Mouse (Mus musculus) Muller cell, postnatal 12 days (primary cell): ENCODE results near the gene Mdh1b.
A peak's percentile ranks its signal among the peaks of the same experiment; 100 is the strongest.

Experiments
- DNase-seq: peaks from one replicate; pipeline ENCODE4 v3.0.0-alpha.2; 2015; ENCODE audit errors: inconsistent ontology term

The Mdh1b gene

GRCm38 (mm10) chr1:63730240-63730771 lies at the start of gene Mdh1b, which contains the start of gene Fastkd2:
Mdh1b (minus strand) TSS chr1:63730318.
Fastkd2 (plus strand) TSS chr1:63730614.
- DNase-seq: peak; percentile 85

DNA sequence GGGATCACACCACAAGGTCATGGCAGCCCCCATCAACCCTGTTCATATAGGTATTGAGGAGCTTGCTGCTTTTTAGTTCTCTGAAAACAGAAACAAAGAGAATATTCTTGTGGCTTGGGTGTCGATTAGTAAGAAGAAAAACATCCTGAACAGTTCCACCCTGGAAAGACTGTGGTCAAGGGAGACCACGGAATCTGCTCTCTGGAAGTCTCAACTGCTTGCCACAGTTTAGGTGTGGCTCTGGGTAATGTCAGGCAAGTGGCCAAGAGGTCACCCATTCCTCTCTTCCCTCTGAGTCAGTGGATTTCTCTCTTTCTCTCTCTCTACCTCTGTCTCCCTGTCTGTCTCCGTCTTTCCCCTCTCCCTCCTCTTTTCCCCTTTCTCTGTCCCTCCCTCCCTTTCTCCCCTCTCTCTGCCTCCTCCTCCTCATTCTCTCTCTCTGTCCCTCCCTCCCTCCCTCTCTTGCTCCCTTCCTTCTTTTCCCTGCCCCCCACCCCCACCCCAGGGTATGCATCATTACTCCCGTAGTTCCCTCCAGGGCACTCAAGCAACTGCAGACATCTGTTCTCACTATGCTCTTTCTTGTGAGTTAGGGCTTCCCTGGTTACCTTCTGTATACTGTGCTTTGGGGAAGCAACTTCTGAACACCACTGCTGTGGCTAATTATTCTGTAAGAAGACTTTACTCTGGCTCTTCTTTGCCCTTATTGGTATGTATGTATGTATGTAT lies 46.9 kb upstream of the Mdh1b start:
- DNase-seq: peak; percentile 90

- peak; percentile 77 for DNase-seq
Observed at GRCm38 (mm10) chr1:63776396-63776795, 46.3 kb upstream of the Mdh1b start.

GRCm38 (mm10) chr1:63770309-63770708 lies 40.2 kb upstream of the Mdh1b start:
- DNase-seq: no peak

DNA sequence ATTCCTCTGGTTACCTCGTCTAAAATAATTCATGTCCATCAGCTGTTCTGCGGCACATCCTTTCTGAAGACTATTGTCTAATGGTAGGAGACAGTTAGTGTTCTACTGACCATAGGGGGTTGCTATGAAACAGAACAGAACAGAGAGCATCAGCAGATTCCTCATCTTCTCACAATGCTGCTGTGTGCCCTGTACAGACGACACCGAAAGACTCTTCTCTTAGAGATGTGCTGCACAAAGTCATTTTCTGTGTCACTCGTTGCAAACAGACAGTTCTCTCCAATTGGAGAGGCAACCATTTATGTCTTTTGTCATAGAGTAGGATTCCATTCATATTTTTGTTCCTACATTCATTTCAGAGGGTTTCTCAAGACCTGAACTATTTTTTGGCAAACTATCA lies 39.0 kb upstream of the Mdh1b start, which contains the start of gene 4933402D24Rik:
TSS of gene 4933402D24Rik (minus strand) at position 101 of the 400 bp plus-strand sequence.
- DNase-seq: peak; percentile 43

DNA sequence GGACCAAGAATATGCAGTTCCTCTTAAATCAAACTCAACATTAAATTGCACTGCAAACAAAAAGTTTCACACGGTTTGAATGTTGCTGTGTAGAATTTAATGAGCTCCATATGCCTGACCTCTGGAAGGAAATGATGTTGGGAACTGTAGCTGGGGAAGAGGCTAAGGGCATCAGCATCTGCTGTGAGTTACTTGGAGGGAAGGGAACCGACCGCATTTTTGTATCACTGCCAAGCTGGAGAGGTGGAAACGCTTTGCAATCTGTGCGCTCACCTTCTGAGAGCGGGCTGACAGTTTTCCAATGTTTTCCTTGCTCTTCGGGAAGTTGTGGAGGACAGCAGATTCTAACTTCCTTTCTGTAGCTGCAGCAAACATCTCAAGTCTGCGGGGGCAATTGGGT lies 38.0 kb upstream of the Mdh1b start:
- no peak for DNase-seq

GRCm38 (mm10) chr1:63764395-63764794 lies 34.3 kb upstream of the Mdh1b start:
- no peak for DNase-seq

GRCm38 (mm10) chr1:63763881-63764386 lies 33.8 kb upstream of the Mdh1b start:
- DNase-seq: peak; percentile 5

- DNase-seq: peak; percentile 77
Observed at GRCm38 (mm10) chr1:63763212-63763694, 33.1 kb upstream of the Mdh1b start.

DNA sequence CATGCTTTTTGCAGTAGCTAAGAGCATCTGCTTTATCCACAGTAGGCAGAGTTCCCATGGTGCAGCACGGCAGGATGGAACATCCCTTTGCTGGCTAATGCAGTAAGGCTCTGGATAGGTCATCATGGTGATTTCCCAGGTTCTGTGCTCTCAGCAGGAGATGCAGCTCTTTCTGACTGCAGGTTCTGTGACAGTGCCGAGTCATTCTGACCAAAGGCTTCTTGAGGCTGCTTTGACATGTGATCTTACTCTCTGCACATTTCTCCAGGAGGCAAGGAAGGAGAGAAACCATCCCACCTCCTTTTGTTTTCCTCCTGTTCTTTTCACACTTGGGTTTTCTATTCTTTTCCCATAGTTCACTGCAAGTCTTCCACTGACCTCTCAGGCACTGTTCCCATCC lies 25.9 kb upstream of the Mdh1b start:
- no peak for DNase-seq

GRCm38 (mm10) chr1:63729796-63730195 lies 322 bp downstream of the Mdh1b start:
- no peak for DNase-seq

- DNase-seq: no peak
Observed at GRCm38 (mm10) chr1:63720161-63720560, 10.0 kb downstream of the Mdh1b start.

DNA sequence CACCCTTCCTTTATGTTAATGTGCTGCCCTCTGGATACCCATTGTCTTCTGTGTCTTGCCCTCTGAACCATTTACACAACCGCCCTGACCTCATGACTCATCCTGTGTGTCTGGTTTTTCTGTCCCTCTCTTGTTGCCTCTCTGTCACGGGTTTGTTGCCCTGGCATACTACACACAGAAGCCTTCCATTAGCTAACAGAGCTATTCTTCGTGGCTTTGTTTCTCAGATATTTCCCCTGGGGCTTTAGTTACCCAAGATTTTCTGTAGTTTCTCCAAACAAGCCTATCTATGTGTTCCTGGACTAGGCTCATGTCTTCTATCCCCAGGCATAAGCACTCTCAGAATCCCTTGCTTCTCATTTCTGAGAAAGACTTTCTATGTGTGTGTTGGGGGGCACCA lies 21.2 kb downstream of the Mdh1b start:
- DNase-seq: peak; percentile 33

GRCm38 (mm10) chr1:63705733-63706132 lies 24.4 kb downstream of the Mdh1b start:
- DNase-seq: peak; percentile 24

GRCm38 (mm10) chr1:63696861-63697260 lies 33.3 kb downstream of the Mdh1b start:
- DNase-seq: no peak

DNA sequence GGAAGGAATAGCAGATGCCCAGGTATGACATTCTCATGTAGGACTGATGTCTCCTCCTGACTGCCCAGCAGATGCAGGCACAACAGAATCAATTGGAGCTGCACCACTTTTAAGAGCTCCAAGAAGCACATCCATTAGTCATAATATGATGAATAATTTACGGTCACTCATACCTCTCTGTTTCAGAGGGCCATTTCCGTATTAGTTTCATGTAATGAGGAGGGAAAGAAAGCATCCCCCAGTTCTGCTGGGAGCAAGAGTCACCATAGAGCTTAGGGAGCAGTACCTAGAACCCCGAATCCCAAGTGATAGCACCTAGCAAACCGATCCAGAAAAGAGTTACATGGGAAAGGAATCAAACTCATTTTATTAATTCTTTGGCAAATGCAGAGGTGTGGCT lies 43.3 kb downstream of the Mdh1b start, which contains the start of gene Dytn:
TSS of gene Dytn (minus strand) at position 101 of the 400 bp plus-strand sequence.
- no peak for DNase-seq

GRCm38 (mm10) chr1:63675975-63676374 lies 54.1 kb downstream of the Mdh1b start:
- DNase-seq: no peak

GRCm38 (mm10) chr1:63668852-63669160 lies 61.3 kb downstream of the Mdh1b start:
- peak; percentile 83 for DNase-seq

DNA sequence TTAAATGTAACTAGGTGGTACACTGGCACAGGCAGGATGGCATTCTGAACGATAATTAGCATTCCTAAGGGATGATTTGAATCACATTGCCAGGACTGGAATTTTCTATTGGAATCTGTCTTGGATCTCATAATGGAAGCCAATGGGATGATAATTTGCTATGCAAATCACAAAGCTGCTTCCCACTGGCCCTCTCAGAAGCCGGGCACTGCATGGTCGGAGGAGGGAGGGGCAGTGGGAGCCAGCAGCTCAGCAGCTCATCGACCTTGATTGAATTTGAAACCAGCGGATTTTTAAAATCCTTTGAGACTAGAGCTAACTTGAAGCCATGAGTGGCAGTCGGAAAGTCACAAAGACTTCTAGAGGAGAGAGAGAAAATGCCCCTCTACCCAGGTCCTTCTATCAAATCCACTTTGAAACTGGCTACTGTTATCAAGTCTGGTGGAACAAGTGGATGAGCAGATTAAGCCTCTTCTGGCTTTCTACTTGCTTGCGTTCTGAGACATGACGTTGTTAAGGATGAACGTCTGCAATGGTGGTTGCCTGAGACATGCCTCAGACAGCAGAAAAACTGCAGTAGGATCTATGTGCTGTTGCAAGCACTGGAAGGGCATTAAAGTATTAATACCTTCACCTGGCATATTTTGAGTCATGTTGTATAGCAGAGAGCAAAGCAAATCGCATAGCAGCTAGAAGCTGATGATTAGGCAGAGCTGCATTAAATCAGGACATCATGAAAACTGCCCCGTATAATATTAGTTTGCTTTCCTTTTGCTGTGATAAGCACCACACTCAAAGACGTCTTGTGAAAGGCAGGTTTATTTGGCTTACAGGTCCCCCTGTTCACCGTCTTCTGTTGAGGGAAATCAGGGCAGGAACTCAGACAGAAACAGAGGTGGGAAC lies 61.9 kb downstream of the Mdh1b start:
- peak; percentile 76 for DNase-seq

DNA sequence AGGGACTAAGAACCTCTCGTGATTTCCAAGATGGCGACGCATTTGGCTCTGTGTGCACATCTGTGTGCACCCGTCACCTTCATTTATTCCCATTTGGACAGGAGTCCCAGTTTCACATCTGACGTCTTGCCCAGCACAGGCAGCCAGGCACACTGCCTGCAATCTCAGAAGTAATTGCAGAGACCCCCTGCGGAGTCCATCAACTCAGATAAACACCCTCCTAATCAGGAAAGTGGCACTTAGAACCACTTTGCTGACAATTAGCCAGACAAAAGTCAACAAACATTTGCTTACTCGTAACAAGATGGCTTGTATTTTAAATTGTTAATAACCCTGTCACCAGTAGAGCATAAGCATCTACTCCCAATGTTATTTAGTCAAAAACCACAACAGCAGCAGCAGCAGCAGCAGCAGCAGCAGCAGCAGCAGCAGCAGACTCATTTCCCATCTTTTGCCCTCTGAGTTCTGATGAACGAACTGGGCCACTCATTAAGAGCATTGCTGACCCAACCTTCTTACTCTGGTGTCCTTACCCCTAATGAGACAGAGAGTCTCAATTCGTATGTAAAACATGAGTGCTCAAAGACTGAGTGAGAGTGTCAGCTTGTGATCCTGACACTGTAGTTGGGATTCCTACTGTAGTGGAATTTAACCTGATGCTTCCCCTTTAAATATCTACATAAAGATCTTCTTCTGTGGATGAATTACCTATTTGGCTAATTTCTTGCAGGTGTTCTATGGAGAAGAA lies 62.7 kb downstream of the Mdh1b start:
- DNase-seq: peak; percentile 13

GRCm38 (mm10) chr1:63666089-63666488 lies 64.0 kb downstream of the Mdh1b start:
- no peak for DNase-seq
